Mouse (Mus musculus) neural tube, embryonic 12.5 days (tissue): Measurements from ENCODE around the gene Ppp2r2d. TPM values are rescaled to one million over a fixed set of nuclear protein-coding genes. Genes with fewer than 3 reads are reported as not detected.

Experiments used
- ATAC-seq: fragments of 200-750 bp; cut with Nextera tagmentation; 2 replicates; pipeline ENCODE4 v1.8.0; 2017; ENCODE audit warnings: low read depth, mild to moderate bottlenecking, moderate TSS enrichment, moderate library complexity; ENCODE audit not compliant: low FRiP score
- H3K27ac ChIP-seq: fragments of 300-500 bp; sonication (generic); 2 replicates; pipeline ENCODE4 v1.5.1; 2016
- H3K27me3 ChIP-seq: fragments of 300-500 bp; sonication (generic); replicated peaks from 2 replicates; pipeline ENCODE4 v1.6.1; 2016; ENCODE audit warnings: mild to moderate bottlenecking
- H3K36me3 ChIP-seq: fragments of 300-500 bp; sonication (generic); 2 replicates; pipeline ENCODE4 v1.6.1; 2016; ENCODE audit warnings: mild to moderate bottlenecking
- H3K4me1 ChIP-seq: fragments of 300-500 bp; sonication (generic); 2 replicates; pipeline ENCODE4 v1.6.1; 2016
- H3K4me2 ChIP-seq: fragments of 300-500 bp; sonication (generic); replicated peaks from 2 replicates; pipeline ENCODE4 v1.6.1; 2016; ENCODE audit warnings: mild to moderate bottlenecking
- H3K4me3 ChIP-seq: fragments of 300-500 bp; sonication (generic); 2 replicates; pipeline ENCODE4 v1.5.1; 2016
- H3K9ac ChIP-seq: fragments of 300-500 bp; sonication (generic); 2 replicates; pipeline ENCODE4 v1.6.1; 2016; ENCODE audit warnings: mild to moderate bottlenecking
- H3K9me3 ChIP-seq: fragments of 300-500 bp; sonication (generic); 2 replicates; pipeline ENCODE4 v1.6.1; 2016; ENCODE audit warnings: mild to moderate bottlenecking
- WGBS: fragments of 180-500 bp; shearing (Covaris S2); methylation state at CpG from one replicate; pipeline ENCODE4 v1.1.7; 2016; 5-methylcytosine and 5-hydroxymethylcytosine counted together
- polyA plus RNA-seq: library from polyadenylated mRNA; unstranded; fragments of >200 nt; fragmentation: Nextera tagmentation; extraction: Ambion mirVana; gene quantifications from 2 replicates; pipeline ENCODE4 v1.2.1, GENCODE M21; 2016

Gene Ppp2r2d
- 75.1 and 81.4 TPM in 2 replicates for polyA plus RNA-seq

GRCm38 (mm10) chr7:138845544-138846391, at the start of gene Ppp2r2d, which contains the start of gene Mapk1ip1:
Ppp2r2d (plus strand) TSS chr7:138846079.
Mapk1ip1 (minus strand) TSS chr7:138846273.
- under 1% methylated on average over 51 of the region's 51 CpGs for WGBS
- Histone ChIP-seq H3K27me3 (no peaks in the 10 kb centered on the region), H3K36me3 (0 out of 2 replicates have a peak, but pooled peaks cover 3% of the 10 kb centered on the region), H3K9me3 (no peaks in the 10 kb centered on the region), H3K27ac (peak within 1 kb of the TSS; percentile 82), H3K4me2 (peak within 1 kb of the TSS; percentile 75), H3K4me3 (peak within 1 kb of the TSS; percentile 100), H3K4me1 (peaks cover 65% of the 10 kb centered on the region), H3K9ac (peak within 1 kb of the TSS; percentile 96)
- ATAC-seq = peak; percentile 87

GRCm38 (mm10) chr7:138803386-138803785, 42.5 kb upstream of the Ppp2r2d start:
- Histone ChIP-seq H3K4me2 (no peak overlapping the region), H3K4me1 (no peaks in the 10 kb centered on the region), H3K9ac (no peak overlapping the region), H3K27me3 (no peaks in the 10 kb centered on the region), H3K36me3 (no peaks in the 10 kb centered on the region), H3K4me3 (no peak overlapping the region), H3K9me3 (peaks cover 11% of the 10 kb centered on the region), H3K27ac (no peak overlapping the region)
- no peak for ATAC-seq
- WGBS = 56% methylated on average over 4 of the region's 4 CpGs

- Histone ChIP-seq H3K4me3 (no peak overlapping the region), H3K4me2 (no peak overlapping the region), H3K4me1 (no peaks in the 10 kb centered on the region), H3K9me3 (peaks cover 11% of the 10 kb centered on the region), H3K36me3 (no peaks in the 10 kb centered on the region), H3K27me3 (no peaks in the 10 kb centered on the region), H3K27ac (no peak overlapping the region), H3K9ac (no peak overlapping the region)
- ATAC-seq = no peak
- 86% methylated on average over 3 of the region's 3 CpGs for WGBS
Measured at GRCm38 (mm10) chr7:138807146-138807545, 38.7 kb upstream of the Ppp2r2d start.

GRCm38 (mm10) chr7:138813213-138813875, 32.5 kb upstream of the Ppp2r2d start:
- no peak overlapping the region; the same call in 1 of the 2 replicates for H3K27ac ChIP-seq

GRCm38 (mm10) chr7:138818314-138818713, 27.6 kb upstream of the Ppp2r2d start:
- ATAC-seq = no peak
- 50% methylated on average over 4 of the region's 4 CpGs for WGBS
- Histone ChIP-seq H3K4me1 (0 out of 2 replicates have a peak, but pooled peaks cover 2% of the 10 kb centered on the region), H3K9me3 (no peaks in the 10 kb centered on the region), H3K27ac (no peak overlapping the region), H3K9ac (no peak overlapping the region), H3K4me3 (no peak overlapping the region), H3K4me2 (no peak overlapping the region), H3K27me3 (no peaks in the 10 kb centered on the region), H3K36me3 (no peaks in the 10 kb centered on the region)

More at GRCm38 (mm10) chr7:138813213-138813875, 32.5 kb upstream of the Ppp2r2d start:
- no peak overlapping the region for H3K4me3 ChIP-seq
- no peaks in the 10 kb centered on the region for H3K27me3 ChIP-seq
- H3K4me1 ChIP-seq = 0 out of 2 replicates have a peak, but pooled peaks cover 7% of the 10 kb centered on the region
- no peak for ATAC-seq
- H3K9me3 ChIP-seq = no peaks in the 10 kb centered on the region
- no peak overlapping the region for H3K4me2 ChIP-seq
- H3K36me3 ChIP-seq = no peaks in the 10 kb centered on the region
- 70% methylated on average over 11 of the region's 11 CpGs for WGBS
- H3K9ac ChIP-seq = no peak overlapping the region

- Histone ChIP-seq H3K36me3 (no peaks in the 10 kb centered on the region), H3K4me1 (no peaks in the 10 kb centered on the region), H3K4me3 (no peak overlapping the region), H3K27ac (no peak overlapping the region), H3K4me2 (no peak overlapping the region), H3K9ac (no peak overlapping the region), H3K27me3 (no peaks in the 10 kb centered on the region), H3K9me3 (no peaks in the 10 kb centered on the region)
- WGBS = 81% methylated on average over 6 of the region's 6 CpGs
- no peak for ATAC-seq
Measured at GRCm38 (mm10) chr7:138824423-138824822, 21.5 kb upstream of the Ppp2r2d start.

- Histone ChIP-seq H3K27me3 (no peaks in the 10 kb centered on the region), H3K9me3 (no peaks in the 10 kb centered on the region), H3K27ac (no peak overlapping the region), H3K4me3 (no peak overlapping the region), H3K4me2 (no peak overlapping the region), H3K4me1 (no peaks in the 10 kb centered on the region), H3K36me3 (no peaks in the 10 kb centered on the region), H3K9ac (no peak overlapping the region)
- ATAC-seq = no peak
- WGBS = 86% methylated on average over 19 of the region's 19 CpGs
Measured at GRCm38 (mm10) chr7:138824995-138825756, 20.7 kb upstream of the Ppp2r2d start.

DNA sequence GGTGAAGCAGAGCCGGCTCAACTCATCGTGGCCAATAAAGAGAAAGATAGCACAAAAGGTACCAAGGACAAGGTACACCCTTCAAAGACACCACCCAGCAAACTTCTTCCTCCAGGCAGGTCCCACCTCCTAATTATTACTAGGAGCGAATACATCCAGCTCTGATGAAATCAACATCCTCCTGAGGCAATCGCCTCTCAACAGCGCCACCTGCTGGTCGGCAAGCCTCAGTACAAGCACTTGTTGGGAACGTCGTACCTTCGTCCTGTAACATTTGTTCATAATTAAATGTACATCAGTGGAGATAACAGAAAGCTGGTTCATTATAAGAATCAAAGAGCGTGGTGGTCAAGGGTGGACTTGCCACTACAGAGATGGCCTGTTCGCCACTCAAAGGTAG, 18.1 kb upstream of the Ppp2r2d start:
- H3K36me3 ChIP-seq = no peaks in the 10 kb centered on the region
- 19% methylated on average over 11 of the region's 11 CpGs for WGBS
- H3K9me3 ChIP-seq = no peaks in the 10 kb centered on the region
- H3K4me1 ChIP-seq = no peaks in the 10 kb centered on the region
- H3K27me3 ChIP-seq = no peaks in the 10 kb centered on the region
- H3K4me3 ChIP-seq = no peak overlapping the region
- no peak overlapping the region for H3K4me2 ChIP-seq
- ATAC-seq = no peak
- H3K9ac ChIP-seq = no peak overlapping the region
- H3K27ac ChIP-seq = no peak overlapping the region

DNA sequence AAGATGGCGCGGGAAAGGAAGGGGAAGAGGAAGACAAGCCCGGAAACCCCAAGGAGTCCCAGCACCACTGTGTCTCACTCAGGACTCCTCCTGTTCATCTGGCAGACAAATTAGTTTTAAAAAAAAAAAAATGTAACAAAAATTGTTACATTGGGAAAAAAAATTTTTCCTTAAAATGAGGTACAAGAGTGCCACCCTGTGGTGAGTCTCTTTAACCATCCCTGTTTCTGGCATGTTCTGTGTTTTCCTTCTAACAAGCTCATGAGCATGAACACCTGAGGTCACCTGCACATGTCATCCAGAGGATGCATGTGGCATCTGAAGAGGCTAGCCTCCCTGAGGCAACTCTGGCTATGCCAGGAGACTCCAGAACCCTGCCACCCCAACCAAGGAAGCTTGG, 10.9 kb upstream of the Ppp2r2d start:
- 88% methylated on average over 3 of the region's 3 CpGs for WGBS
- Histone ChIP-seq H3K4me3 (no peak overlapping the region), H3K4me2 (no peak overlapping the region), H3K27me3 (no peaks in the 10 kb centered on the region), H3K36me3 (peaks cover 9% of the 10 kb centered on the region; the same call in 1 of the 2 replicates), H3K4me1 (no peaks in the 10 kb centered on the region), H3K9me3 (no peaks in the 10 kb centered on the region), H3K9ac (no peak overlapping the region), H3K27ac (no peak overlapping the region)
- no peak for ATAC-seq

DNA sequence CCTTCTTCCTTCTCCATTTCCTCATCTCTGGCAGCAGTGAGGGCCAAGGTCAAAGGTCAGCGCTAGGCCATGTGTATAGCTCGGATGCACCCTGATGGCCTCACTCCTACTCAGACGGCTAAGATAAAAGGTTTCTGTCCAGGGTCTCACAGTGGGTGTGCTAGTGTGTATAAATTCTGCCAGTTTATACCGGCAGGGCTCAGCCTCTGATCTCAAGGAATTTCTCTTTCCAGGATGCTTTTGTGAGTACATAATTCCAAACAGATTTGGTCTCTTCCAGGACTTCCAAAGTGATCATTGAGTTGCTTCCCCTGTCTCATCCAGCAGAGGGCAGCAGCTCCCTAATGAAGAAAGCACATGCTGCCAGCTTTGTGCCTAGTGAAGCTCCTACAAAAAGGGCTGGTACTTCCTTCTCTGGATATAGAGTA, 5.3 kb upstream of the Ppp2r2d start:
- H3K27ac ChIP-seq = no peak overlapping the region
- no peaks in the 10 kb centered on the region for H3K9me3 ChIP-seq
- H3K4me1 ChIP-seq = peaks cover 36% of the 10 kb centered on the region
- H3K27me3 ChIP-seq = no peaks in the 10 kb centered on the region
- ATAC-seq = no peak
- H3K36me3 ChIP-seq = peaks cover 9% of the 10 kb centered on the region; the same call in 1 of the 2 replicates
- 30% methylated on average over 4 of the region's 4 CpGs for WGBS
- H3K9ac ChIP-seq = no peak overlapping the region
- H3K4me3 ChIP-seq = no peak overlapping the region
- H3K4me2 ChIP-seq = no peak overlapping the region

DNA sequence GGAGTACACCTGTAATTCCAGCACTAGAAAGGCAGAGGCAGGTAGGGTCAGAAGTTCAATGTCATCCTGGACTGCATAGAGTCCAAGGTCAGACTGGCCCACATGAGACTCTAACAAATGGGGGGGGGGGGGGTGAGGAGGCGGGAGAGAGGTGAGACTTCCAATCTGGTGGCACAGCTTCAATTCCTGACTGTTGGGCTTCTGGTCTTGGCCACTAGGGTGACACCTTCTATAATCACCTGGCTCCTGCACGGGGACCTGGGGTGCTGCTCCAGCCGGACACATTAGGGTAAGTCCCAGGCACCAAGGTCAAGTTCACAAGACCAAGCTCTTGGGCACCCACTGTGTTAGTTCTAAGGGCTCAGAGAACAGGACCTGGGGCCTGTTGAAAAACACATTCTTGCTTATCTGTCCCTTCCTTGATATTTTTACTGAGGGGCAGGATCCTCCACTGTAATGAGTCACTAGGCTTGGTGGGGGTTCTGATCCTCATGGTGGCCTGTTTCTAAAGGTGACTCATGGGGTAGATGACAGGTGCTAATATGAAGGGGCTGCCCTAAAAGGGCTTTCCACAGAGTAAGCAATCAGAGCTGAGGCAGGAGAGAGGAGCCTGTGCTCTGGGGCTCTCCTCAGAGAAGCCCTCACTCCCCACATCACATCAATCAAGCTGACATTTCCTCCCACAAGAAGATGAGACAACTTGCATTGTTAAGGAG, 4.3 kb upstream of the Ppp2r2d start:
- H3K4me3 ChIP-seq = no peak overlapping the region
- H3K9ac ChIP-seq = no peak overlapping the region
- H3K4me1 ChIP-seq = peaks cover 36% of the 10 kb centered on the region
- no peaks in the 10 kb centered on the region for H3K9me3 ChIP-seq
- H3K27me3 ChIP-seq = no peaks in the 10 kb centered on the region
- 0 out of 2 replicates have a peak overlapping the region, but pooled peaks have one; percentile 18 for H3K4me2 ChIP-seq
- ATAC-seq = no peak
- WGBS = 60% methylated on average over 3 of the region's 3 CpGs
- H3K36me3 ChIP-seq = peaks cover 2% of the 10 kb centered on the region; the same call in 1 of the 2 replicates
- 0 out of 2 replicates have a peak overlapping the region, but pooled peaks have one; percentile 10 for H3K27ac ChIP-seq
